Mouse (Mus musculus): ENCODE data around the gene 4932438H23Rik.
"Not testable (repeated sequence)": the region's sequence is repeated elsewhere in the genome, so short reads cannot be mapped to it uniquely, and the experiment has no call there.

4932438H23Rik gene

GRCm38 (mm10) chr16:91099444-91100065 is 4.6 kb upstream of the 4932438H23Rik start:
- DNase-seq (ENCODE audit: low spot score in 2 of 2): no peak

GRCm38 (mm10) chr16:91097858-91098257 is 2.9 kb upstream of the 4932438H23Rik start:
- no peak for DNase-seq (ENCODE audit: low spot score in 2 of 2)

- no peak for DNase-seq (ENCODE audit: low spot score in 2 of 2)
Measured at GRCm38 (mm10) chr16:91096984-91097506, 2.1 kb upstream of the 4932438H23Rik start.

- DNase-seq (ENCODE audit: low spot score in 2 of 2): no peak
Measured at GRCm38 (mm10) chr16:91096016-91096415, 1.1 kb upstream of the 4932438H23Rik start.

- no peak for DNase-seq (ENCODE audit: low spot score in 2 of 2)
Measured at GRCm38 (mm10) chr16:91086642-91087306, 8.1 kb downstream of the 4932438H23Rik start.

- DNase-seq (ENCODE audit: low spot score in 2 of 2): no peak
Measured at GRCm38 (mm10) chr16:91085239-91085825, 9.6 kb downstream of the 4932438H23Rik start.

- no peak for DNase-seq (ENCODE audit: low spot score in 2 of 2)
Measured at GRCm38 (mm10) chr16:91084307-91085238, 10.3 kb downstream of the 4932438H23Rik start.

GRCm38 (mm10) chr16:91083002-91083646 is 11.8 kb downstream of the 4932438H23Rik start:
- DNase-seq (ENCODE audit: low spot score in 2 of 2): no peak

GRCm38 (mm10) chr16:91081508-91081907 is 13.4 kb downstream of the 4932438H23Rik start:
- peak; percentile 53 to 54 for DNase-seq (ENCODE audit: low spot score in 2 of 2)

GRCm38 (mm10) chr16:91076180-91076579 is 18.7 kb downstream of the 4932438H23Rik start:
- no peak for DNase-seq (ENCODE audit: low spot score in 2 of 2)

GRCm38 (mm10) chr16:91075423-91075822 is 19.5 kb downstream of the 4932438H23Rik start:
- not testable (repeated sequence) for DNase-seq (ENCODE audit: low spot score in 2 of 2)

- DNase-seq (ENCODE audit: low spot score in 2 of 2): peak; percentile 78 to 79
Measured at GRCm38 (mm10) chr16:91073163-91073892, 21.6 kb downstream of the 4932438H23Rik start.

- DNase-seq (ENCODE audit: low spot score in 2 of 2): no peak
Measured at GRCm38 (mm10) chr16:91072256-91072655, 22.7 kb downstream of the 4932438H23Rik start.

- DNase-seq (ENCODE audit: low spot score in 2 of 2): no peak
Measured at GRCm38 (mm10) chr16:91068969-91069368, 26.0 kb downstream of the 4932438H23Rik start.

GRCm38 (mm10) chr16:91067122-91067521 is 27.8 kb downstream of the 4932438H23Rik start:
- DNase-seq (ENCODE audit: low spot score in 2 of 2): no peak

- no peak for DNase-seq (ENCODE audit: low spot score in 2 of 2)
Measured at GRCm38 (mm10) chr16:91064583-91065365, 30.1 kb downstream of the 4932438H23Rik start.

- DNase-seq (ENCODE audit: low spot score in 2 of 2): no peak
Measured at GRCm38 (mm10) chr16:91063786-91064185, 31.1 kb downstream of the 4932438H23Rik start.

GRCm38 (mm10) chr16:91061531-91062318 is 33.2 kb downstream of the 4932438H23Rik start:
- DNase-seq (ENCODE audit: low spot score in 2 of 2): no peak

- DNase-seq (ENCODE audit: low spot score in 2 of 2): no peak
Measured at GRCm38 (mm10) chr16:91057741-91058140, 37.2 kb downstream of the 4932438H23Rik start.
